Mouse (Mus musculus) kidney, adult 11 months (tissue): ENCODE measurements around the gene Cda.

ENCODE experiments used
- DNase-seq: peaks from one replicate; pipeline ENCODE4 v3.0.0; 2022

The Cda gene

DNA sequence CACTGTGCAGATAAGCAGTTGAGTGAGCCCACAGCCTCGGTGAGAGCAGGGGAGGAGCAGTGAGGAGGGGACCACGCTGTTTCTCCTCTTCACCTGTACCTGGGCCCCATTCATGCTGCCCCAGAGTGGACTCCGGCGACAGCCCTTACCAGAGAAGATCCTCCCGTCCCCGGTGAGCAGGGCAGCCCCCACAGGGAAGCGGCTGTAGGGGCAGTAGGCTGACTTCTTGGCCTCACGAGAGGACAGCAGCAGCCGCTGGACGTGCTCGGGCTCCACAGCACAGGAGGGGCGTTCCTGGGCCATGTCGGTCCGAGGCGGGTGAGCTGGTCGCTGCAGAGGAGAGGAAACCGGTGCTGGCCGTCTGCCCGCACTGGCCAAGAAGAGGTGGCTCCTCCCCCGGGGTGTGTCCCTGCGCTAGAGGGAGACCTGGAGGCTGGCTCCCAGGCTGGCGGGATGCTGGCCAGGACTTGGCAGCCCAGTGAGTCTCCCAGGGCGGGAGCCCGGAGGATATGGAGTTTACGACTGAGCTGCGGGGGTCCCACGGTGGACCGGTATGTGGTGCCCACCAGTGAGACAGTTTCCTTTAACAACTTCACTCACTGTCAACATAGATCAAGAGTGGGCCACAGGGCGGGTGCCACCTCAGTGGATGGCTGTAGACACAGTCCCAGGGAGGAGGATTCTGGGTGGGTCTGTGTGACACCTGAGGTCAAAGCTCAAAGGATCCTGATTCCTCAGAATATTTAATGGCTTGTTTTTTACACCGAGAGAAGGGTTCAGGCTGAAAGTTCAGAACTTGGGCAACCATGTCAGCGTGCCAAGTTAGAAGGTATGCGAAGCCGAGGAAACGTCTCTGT lies at the start of gene Cda:
Gene Cda, minus strand, starts transcription at position 352 of the 857 bp plus-strand sequence.
- DNase-seq, result peak; percentile 94

DNA sequence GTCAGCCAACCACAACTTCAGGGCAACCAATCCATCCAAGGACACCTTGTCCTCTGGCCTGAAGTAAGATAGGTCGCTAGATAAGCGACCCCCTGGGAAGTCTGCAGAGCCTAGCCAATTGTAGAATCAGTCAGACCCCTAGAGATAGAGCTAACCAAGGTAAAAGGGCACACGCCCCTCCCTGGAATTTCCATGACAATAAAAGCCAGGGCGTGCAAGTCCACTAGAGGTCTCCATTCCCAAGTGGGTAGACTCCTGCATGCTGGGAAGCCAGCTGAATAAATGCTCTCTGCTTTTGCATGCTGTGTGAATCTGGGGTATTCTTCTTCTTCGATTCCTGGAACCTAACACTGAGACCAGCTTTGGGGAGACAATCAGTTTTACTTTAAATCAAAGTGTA lies 48.6 kb upstream of the Cda start:
- DNase-seq, result no peak

- DNase-seq, result no peak
These were observed 48.2 kb upstream of the Cda start for GRCm38 (mm10) chr4:138415991-138416390.

DNA sequence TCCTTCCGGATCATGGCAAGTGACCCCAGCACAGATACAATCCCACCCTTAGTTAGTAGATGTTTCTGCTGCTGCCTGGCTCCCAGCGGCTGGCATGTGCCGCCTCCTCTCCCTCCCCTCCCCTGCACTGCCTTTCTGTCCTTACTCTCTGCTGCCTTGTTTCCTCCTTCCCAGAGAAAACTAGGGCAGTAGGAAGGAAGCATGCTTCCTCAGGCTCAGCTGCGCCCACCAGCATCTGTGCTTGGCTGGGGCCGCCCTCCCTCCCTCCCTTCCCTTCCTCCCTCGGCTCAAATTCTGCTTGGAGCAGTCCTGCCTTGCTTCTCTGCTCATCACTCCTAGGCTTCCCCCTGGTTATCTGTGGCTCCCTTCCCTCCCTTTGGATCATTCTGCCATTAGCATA lies 46.9 kb upstream of the Cda start:
- DNase-seq, result no peak

DNA sequence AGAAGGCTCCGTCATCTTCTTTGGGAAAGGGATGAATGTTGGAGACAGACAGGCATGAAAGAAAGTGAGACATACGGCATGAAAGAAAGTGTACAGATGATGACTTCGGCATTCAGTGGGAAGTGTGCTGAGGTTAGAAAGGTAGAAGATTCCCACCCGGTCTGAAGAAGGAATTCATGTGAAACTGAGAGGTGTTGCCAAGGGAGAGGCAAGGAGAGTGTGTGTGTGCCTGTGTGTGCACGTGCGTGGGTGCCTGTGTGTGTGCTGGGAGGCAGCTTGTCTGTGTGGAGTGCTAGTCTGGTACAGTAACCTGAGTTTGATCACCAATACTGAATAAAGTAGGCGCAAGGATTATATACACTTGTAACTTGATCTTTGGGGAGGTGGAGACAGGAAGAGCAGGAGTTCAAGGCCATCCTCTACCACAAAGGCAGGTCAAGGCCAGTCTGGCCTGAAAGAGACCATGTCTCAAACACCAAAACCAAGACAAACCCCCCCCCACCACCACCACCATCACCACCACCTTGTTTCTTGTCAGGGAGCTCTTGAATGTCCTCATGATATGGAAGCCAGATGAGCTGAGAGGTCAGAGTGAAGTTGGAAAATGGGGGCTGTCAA lies 43.8 kb upstream of the Cda start:
- DNase-seq, result no peak

GRCm38 (mm10) chr4:138411011-138411410 lies 43.2 kb upstream of the Cda start:
- no peak for DNase-seq

DNA sequence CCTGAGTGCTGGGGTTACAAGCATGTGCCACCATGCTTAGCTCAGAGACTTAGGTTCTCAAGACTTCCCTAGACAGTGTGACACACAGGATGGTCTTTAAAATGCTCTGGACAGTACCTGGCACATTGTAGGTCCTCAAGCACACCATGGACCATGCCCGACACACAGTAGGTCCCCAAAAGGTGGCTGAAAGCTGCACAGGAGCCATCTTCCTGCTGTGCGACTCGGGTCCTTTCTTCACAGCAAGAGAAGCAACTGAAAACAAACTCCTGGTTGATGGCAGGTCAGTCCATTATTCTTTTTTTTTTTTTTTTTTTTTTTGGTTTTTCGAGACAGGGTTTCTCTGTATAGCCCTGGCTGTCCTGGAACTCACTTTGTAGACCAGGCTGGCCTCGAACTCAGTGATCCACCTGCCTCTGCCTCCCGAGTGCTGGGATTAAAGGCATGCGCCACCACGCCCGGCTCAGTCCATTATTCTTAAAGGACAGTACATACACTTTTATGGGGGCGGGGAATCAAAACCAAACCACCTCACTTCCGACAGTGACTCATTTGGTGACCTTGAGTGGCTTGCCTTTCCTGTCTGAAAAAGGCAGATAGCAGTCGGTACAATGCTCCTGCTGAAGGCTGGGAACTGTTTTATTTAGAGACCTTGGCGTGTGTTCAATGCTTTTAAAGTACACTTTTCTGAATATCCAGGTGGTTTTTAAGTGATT lies 39.8 kb upstream of the Cda start:
- no peak for DNase-seq

- peak; percentile 36 for DNase-seq
These were observed 37.0 kb upstream of the Cda start for GRCm38 (mm10) chr4:138404806-138405205.

- DNase-seq, result no peak
These were observed 28.9 kb upstream of the Cda start for GRCm38 (mm10) chr4:138396711-138397110.

DNA sequence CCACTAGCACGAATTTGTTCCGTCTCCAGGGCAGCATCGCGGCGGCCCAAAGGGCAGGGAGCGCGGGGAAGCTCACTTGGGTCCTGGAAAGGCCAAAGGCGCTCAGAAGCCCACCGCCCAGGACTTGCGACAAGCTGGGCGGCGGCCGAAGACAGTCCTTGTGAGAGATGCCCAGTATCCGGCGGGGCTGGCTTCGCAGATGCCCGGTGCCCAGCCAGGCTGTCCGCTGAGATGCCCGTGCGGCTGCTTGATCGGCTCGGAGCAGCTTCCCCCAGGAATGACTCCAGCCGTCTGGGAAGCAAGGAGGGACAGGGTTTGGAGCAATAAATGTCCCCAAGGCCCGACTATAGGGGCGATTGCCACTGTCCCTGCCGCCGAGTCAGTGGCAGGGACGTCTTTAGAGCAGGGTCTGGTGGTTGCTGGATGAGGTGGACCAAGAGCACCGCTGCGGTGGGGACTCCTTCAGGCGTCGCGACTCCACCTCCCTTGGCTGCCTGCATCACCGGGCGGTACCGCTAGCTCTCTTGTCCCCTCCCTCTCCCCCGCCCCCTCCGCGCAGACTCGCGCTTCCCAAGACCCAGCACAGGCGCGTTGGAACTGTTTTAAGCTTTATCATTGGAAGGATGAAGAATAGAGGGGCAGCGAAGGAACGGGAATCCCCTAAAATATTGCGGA lies 28.3 kb upstream of the Cda start, which contains the start of gene Fam43b:
Gene Fam43b, minus strand, starts transcription at position 558 of the 675 bp plus-strand sequence.
- no peak for DNase-seq

GRCm38 (mm10) chr4:138395087-138395970 lies 27.5 kb upstream of the Cda start:
- DNase-seq, result no peak

DNA sequence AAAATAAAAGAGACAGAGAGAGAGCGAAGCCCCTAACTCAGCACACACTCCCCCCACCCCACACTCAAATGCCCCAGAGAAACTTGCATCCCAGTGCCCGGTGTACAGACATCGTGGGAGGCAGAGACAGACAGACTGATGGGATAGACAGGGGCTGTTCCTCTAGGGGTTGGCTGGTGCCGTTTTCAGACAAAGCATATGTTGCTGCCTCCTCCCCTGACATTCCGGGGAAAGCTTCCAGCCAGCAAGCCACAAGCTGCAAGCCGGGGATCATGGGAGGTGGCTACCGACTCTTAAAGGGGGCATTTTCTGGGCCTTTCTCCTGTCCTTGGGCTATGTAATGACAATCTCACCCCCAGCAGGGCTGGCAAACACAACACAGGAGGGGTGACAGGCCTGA lies 25.9 kb upstream of the Cda start:
- DNase-seq, result no peak

- no peak for DNase-seq
These were observed 16.0 kb upstream of the Cda start for GRCm38 (mm10) chr4:138383789-138384188.

DNA sequence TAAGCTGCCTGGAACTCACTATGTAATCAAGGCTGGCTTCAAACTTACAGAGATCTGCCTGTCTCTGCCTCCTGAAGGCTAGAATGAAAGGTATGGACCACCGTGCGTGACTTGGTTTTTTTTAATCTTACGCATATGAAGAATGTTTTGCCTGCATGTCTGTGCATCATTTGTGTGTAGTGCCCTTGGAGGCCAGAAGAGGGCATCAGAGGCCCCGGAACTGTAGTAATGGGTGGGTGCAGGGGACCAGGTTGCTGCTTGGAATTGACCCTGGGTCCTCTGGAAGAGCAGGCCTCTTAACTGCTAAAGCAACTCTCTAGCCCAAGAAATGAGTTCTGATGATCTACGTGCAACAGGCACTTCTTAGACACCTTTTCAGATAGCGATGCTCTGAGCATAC lies 14.7 kb upstream of the Cda start:
- no peak for DNase-seq

- no peak for DNase-seq
These were observed 12.4 kb upstream of the Cda start for GRCm38 (mm10) chr4:138380132-138380689.

DNA sequence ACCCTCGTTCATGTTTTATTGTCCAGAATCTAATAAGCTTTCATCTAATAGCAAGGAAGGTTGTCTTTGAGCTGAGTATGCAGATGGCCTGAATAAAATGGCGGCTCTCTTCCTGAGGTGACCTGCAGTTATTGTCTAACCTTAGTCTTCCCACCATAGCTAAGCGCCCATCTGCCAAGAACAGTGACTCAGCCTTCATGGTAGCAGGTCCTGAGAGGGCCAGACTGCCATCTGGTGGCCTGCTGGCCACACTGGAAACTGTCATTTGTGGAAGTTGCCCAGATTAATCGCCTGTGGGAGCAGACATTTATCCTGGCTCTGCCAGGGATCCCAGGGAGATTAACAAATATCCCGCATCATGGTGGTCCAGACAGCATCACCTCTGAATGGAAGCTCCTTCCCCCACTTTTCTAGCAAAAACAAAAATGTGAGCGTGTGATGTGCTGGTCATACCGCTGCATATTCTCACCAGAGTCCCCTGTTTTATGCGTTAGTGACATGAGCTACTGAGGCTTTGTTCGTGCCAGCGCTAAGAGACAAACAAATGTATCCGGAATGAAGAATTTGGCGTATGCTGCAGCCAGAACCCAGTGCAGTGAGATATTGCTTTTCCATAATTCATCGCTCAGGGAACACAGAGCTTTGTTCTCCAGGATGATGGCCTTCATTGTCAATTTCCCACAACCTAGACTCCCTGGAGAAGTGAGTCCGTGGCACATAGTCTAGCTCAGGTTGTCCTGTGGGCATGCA lies 11.5 kb upstream of the Cda start:
- DNase-seq, result peak; percentile 83

GRCm38 (mm10) chr4:138377526-138377925 lies 9.7 kb upstream of the Cda start:
- DNase-seq, result peak; percentile 66

DNA sequence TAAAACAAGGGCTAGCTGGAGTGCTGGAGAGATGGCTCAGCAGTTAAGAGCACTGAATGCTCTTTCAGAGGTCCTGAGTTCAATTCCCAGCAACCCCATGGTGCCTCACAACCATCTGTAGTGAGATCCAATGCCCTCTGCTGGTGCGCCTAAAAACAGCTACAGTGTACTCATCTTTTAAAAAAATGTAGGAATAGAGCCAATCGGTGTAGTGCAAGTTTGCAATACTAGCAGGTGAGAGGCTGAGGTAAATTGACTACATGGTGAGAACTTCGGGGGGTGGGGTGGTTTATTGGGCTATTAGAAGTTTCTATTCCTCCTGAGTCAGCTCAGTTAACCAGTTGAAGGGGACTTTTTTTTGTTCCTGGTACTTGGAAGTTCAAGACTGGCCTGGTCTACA lies 7.3 kb upstream of the Cda start:
- no peak for DNase-seq

DNA sequence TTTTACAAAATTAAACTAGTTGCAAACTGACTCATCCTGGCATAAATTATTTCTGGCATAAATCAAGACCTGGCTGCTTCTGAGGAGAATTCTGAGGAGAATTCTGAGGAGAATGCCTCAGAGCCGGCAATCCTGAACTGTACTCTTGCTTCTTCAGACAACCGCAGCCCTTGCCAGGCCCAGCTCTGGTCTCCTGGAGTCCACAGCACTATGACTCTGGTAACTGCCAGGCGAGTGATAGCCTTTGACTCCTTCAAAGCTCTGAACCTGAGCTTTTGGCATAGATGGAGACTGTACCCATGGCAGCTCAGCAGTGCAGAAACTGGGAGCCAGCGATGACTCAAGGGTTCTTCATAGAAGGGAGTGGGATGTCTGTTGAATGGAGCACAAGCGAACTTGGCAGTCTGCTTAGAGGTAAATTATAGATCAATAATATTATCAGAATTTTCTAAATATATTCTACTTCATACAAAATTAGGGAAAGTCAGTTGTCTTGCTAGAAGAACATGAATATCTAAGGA lies 3.3 kb upstream of the Cda start:
- no peak for DNase-seq

DNA sequence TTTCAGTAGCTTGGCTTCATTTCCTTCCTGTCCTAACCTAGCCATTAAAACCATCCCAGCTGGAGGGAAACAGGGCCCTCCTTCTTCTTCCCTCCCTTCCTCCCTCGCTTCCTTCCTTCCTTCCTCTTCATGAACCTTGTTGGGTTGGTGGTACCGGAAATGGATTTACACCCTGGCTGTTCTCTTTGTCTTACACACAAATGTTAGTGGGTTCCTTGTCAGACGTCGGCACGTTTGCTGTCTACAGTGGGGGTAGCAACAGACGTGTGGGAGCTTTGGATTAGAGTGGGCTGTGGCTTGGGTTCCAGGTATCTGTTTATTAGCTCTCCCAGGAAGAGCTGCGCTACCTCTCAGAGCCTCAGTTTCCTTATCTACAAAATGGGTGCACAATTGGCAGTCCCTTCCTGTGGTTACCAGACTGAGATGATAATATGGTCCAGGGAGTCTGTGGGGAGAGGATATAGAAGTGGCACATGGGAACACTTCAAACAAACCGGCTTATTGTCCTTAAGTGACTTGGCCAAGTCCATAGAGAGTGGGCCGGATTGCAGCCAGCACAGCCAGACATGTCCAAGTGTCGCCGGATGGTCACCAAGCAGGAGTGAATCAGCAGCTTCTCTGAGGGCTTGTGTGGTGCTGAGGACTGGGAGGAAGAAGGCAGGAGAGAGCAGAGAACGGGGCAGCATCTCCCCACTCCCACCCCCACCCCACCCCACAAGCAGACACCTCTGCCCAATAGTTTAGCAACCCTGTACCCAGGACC lies 887 bp upstream of the Cda start:
- DNase-seq, result no peak
